Mouse (Mus musculus) thymus, postnatal 4 days (tissue): ENCODE measurements around the gene Pcsk5.

Experiments
- DNase-seq: peaks from one replicate; pipeline ENCODE4 v3.0.0; 2021

The Pcsk5 gene

GRCm38 (mm10) chr19:17806626-17807025 is 30.8 kb downstream of the Pcsk5 start:
- no peak for DNase-seq

GRCm38 (mm10) chr19:17800798-17801197 is 36.6 kb downstream of the Pcsk5 start:
- no peak for DNase-seq

- no peak for DNase-seq
Observed at GRCm38 (mm10) chr19:17799419-17800185, 37.8 kb downstream of the Pcsk5 start.

- no peak for DNase-seq
Observed at GRCm38 (mm10) chr19:17793457-17793856, 44.0 kb downstream of the Pcsk5 start.

GRCm38 (mm10) chr19:17791485-17792052 is 45.9 kb downstream of the Pcsk5 start:
- no peak for DNase-seq

GRCm38 (mm10) chr19:17788617-17789317 is 48.7 kb downstream of the Pcsk5 start:
- no peak for DNase-seq

- no peak for DNase-seq
Observed at GRCm38 (mm10) chr19:17786744-17787143, 50.7 kb downstream of the Pcsk5 start.

- DNase-seq, result no peak
Observed at GRCm38 (mm10) chr19:17784401-17785192, 52.8 kb downstream of the Pcsk5 start.

GRCm38 (mm10) chr19:17783231-17783630 is 54.2 kb downstream of the Pcsk5 start:
- no peak for DNase-seq

- no peak for DNase-seq
Observed at GRCm38 (mm10) chr19:17781323-17781722, 56.1 kb downstream of the Pcsk5 start.

GRCm38 (mm10) chr19:17775943-17776342 is 61.5 kb downstream of the Pcsk5 start:
- DNase-seq, result no peak

- DNase-seq, result no peak
Observed at GRCm38 (mm10) chr19:17775097-17775496, 62.3 kb downstream of the Pcsk5 start.

- no peak for DNase-seq
Observed at GRCm38 (mm10) chr19:17774061-17774460, 63.4 kb downstream of the Pcsk5 start.

GRCm38 (mm10) chr19:17769610-17770399 is 67.6 kb downstream of the Pcsk5 start:
- DNase-seq, result no peak

GRCm38 (mm10) chr19:17765001-17765400 is 72.4 kb downstream of the Pcsk5 start:
- no peak for DNase-seq

- DNase-seq, result no peak
Observed at GRCm38 (mm10) chr19:17762740-17763139, 74.7 kb downstream of the Pcsk5 start.

GRCm38 (mm10) chr19:17761678-17762077 is 75.8 kb downstream of the Pcsk5 start:
- DNase-seq, result no peak

GRCm38 (mm10) chr19:17752841-17753240 is 84.6 kb downstream of the Pcsk5 start:
- DNase-seq, result no peak

GRCm38 (mm10) chr19:17748331-17748730 is 89.1 kb downstream of the Pcsk5 start:
- DNase-seq, result no peak

- DNase-seq, result no peak
Observed at GRCm38 (mm10) chr19:17745380-17745779, 92.1 kb downstream of the Pcsk5 start.

GRCm38 (mm10) chr19:17744474-17745069 is 92.9 kb downstream of the Pcsk5 start:
- DNase-seq, result no peak

GRCm38 (mm10) chr19:17741465-17741864 is 96.0 kb downstream of the Pcsk5 start:
- no peak for DNase-seq
